Mouse (Mus musculus): ENCODE data around the gene Zscan18. TPM values are rescaled to one million over a fixed set of nuclear protein-coding genes. Genes with fewer than 3 reads are reported as not detected.

Gene Zscan18
- polyA plus RNA-seq (2014; fragmentation: Nextera tagmentation; extraction: Ambion mirVana), result 11.7 and 12.8 TPM in 2 replicates

DNA sequence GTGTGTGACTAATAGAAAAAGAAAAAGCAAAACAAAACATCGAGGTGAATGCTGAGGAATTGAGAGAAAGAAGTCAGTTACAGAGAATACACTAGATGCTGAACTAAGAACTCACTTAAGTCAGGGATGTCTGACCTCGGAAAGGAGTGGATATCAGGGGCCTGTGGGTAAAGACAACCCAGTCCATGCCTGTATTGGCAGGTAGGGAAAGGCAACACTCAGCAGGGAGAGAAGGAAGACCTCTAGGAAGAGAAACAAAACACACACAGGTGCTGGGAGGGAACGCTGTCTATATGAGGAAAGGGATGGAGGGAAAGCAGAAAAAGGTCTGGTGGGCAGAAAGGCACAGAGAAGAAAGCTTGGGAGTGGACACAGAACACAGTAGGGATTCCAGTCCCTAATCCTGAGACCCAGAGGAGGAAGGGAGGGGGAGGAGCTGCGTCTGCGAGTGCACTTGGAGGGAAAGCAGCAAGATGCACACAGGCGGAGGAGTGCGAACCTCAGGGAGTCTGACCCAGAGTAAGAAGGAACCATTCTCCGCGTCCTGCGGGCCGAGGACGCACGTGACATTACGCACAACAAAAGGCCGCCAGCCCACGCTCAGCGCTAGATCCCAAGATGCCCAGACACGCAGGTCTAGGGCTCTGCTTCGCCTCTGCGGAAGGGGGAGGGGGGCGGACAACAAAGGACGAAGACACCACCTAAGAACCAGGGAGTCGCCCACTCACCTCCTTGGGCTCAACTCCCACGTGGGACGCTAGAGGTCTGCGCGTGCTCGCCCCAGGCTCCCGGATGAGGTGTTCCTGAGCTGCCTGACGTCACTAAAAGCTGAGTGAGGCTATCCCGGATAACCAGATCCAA lies at the start of gene Zscan18:
Zscan18 (minus strand) TSS at position 770 of the 861 bp plus-strand sequence.
- Histone ChIP-seq H3K9me3 (ENCODE audit: control insufficient read depth, low read length) (no peaks in the 10 kb centered on the region; the same call in 1 of the 2 replicates), H3K36me3 (ENCODE audit: control insufficient read depth, insufficient read depth, low read length) (peaks cover 5% of the 10 kb centered on the region), H3K9ac (ENCODE audit: low read length) (peak within 1 kb of the TSS; percentile 83), H3K4me1 (ENCODE audit: control insufficient read depth, insufficient read depth, low read length) (peaks cover 5% of the 10 kb centered on the region; the same call in 1 of the 2 replicates), H3K4me3 (ENCODE audit: low read depth, low read length) (peak within 1 kb of the TSS; percentile 46), H3K4me2 (peak within 1 kb of the TSS; percentile 62), H3K27me3 (ENCODE audit: control insufficient read depth, insufficient read depth, low read length) (no peaks in the 10 kb centered on the region), H3K27ac (ENCODE audit: low read depth, low read length) (peak within 1 kb of the TSS; percentile 50; the same call in 1 of the 2 replicates)
- ATAC-seq (ENCODE audit: low FRiP score) (peak; percentile 97), DNase-seq (ENCODE audit: low spot score, missing footprints) (peak; percentile 98)
- WGBS, result 5% methylated on average over 31 of the region's 31 CpGs

DNA sequence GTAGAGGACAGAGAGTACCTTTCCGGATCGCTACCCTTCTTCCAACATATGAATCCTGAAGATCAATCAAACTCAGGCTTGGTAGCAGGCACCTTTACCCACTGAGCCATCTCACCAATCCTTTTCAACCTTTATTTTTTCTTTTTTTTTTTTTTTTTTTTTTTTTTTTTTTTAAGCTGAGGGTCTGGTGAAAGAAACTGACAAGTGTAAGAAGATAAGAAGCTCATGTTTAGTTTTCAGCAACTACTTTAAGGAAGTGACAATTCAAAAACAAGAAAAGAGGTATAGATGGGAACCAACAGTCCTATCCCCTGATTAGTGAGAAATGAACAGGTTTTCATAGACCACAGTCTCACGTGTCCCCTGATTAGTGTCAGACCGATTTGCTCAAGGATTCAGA lies 32.3 kb upstream of the Zscan18 start:
- H3K4me3 ChIP-seq (ENCODE audit: low read depth, low read length), result no peak overlapping the region
- 99% methylated on average over 4 of the region's 4 CpGs for WGBS
- no peak overlapping the region for H3K27ac ChIP-seq (ENCODE audit: low read depth, low read length)
- H3K9me3 ChIP-seq (ENCODE audit: control insufficient read depth, low read length), result peaks cover 20% of the 10 kb centered on the region
- no peaks in the 10 kb centered on the region for H3K27me3 ChIP-seq (ENCODE audit: control insufficient read depth, insufficient read depth, low read length)
- H3K4me2 ChIP-seq, result peak overlapping the region; percentile 37; the same call in 1 of the 2 replicates
- no peak for DNase-seq (ENCODE audit: low spot score, missing footprints)
- H3K9ac ChIP-seq (ENCODE audit: low read length), result no peak overlapping the region
- no peaks in the 10 kb centered on the region for H3K4me1 ChIP-seq (ENCODE audit: control insufficient read depth, insufficient read depth, low read length)
- no peak for ATAC-seq (ENCODE audit: low FRiP score)
- H3K36me3 ChIP-seq (ENCODE audit: control insufficient read depth, insufficient read depth, low read length), result peaks cover 34% of the 10 kb centered on the region

DNA sequence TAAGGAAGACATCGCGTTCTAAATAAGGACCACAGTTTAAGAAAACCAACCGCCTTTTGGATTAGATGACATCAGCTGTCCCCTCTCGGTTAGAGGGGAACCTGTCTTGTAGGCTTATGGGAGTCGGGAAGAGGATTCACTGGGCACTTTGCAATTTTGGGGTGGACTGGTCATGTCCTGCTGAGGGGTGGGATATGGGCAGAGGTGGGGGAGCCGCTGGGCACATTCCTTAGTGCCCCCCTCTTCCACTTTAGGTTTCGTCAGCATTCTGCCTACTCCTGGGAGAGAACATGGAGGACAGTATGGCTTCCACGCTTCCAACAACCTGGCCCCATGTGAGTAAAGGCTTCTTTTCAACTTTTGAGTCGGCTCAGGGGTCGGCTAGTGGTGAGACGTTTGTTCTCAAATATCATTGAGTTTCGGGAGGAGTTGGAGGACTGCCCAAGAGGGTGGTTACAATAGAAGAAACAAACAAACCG lies 31.8 kb upstream of the Zscan18 start:
- Histone ChIP-seq H3K9me3 (ENCODE audit: control insufficient read depth, low read length) (peaks cover 16% of the 10 kb centered on the region), H3K4me3 (ENCODE audit: low read depth, low read length) (peak overlapping the region; percentile 47), H3K27ac (ENCODE audit: low read depth, low read length) (no peak overlapping the region), H3K4me1 (ENCODE audit: control insufficient read depth, insufficient read depth, low read length) (no peaks in the 10 kb centered on the region), H3K9ac (ENCODE audit: low read length) (peak overlapping the region; percentile 64), H3K36me3 (ENCODE audit: control insufficient read depth, insufficient read depth, low read length) (peaks cover 31% of the 10 kb centered on the region), H3K4me2 (peak overlapping the region; percentile 37), H3K27me3 (ENCODE audit: control insufficient read depth, insufficient read depth, low read length) (no peaks in the 10 kb centered on the region)
- ATAC-seq (ENCODE audit: low FRiP score) (peak; percentile 62), DNase-seq (ENCODE audit: low spot score, missing footprints) (no peak)
- WGBS, result 49% methylated on average over 13 of the region's 13 CpGs

DNA sequence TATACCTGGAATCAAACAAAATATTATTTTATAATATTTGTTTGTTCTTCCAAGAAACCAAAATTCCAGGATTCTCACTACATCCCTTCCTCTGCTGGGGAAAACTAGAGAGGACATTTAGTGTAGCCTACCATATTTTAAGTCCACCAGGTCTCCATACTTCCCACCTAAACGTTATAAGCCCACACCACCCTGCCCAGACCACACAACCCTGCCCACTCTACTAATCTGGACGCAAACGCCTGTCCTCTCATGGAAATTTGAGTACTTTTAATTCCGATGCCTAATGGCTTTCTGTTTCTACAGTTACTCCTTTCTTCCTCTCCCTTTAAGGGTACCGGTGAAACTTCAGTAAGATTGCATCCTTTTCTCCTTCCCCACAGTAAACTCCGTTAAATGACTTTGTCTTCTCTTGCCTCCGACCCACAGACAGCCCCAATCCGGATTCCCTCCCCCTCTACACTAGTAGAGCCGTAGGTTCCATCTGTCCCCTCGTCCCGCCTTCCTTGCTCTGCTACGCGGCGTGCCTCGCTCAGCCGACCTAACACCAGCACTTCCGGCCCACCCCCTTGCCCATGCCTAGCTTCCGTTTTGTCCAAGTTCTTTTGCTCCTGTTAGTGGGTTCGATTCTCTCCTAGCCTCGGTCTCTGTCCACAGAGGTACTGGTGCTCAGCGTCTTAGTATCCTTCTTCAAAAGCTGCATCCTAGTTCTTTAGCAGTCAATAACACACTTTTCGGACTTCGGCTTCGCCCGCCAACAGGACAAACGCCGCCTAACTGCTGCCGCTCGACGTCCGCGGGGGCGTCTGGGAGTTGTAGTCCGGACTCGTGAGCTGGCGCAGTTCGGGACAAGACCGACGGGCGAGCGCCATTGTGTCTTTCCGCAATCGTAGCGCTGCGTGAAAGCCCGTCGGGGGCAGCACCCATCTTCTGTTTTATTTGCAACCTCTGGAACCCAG lies 31.0 kb upstream of the Zscan18 start, which contains the start of gene Zfp110:
Zfp110 (plus strand) TSS at position 600 of the 959 bp plus-strand sequence.
- peak within 1 kb of the TSS; percentile 64 for H3K9ac ChIP-seq (ENCODE audit: low read length)
- H3K27me3 ChIP-seq (ENCODE audit: control insufficient read depth, insufficient read depth, low read length), result no peaks in the 10 kb centered on the region
- peaks cover 12% of the 10 kb centered on the region for H3K9me3 ChIP-seq (ENCODE audit: control insufficient read depth, low read length)
- DNase-seq (ENCODE audit: low spot score, missing footprints), result peak; percentile 98
- no peaks in the 10 kb centered on the region for H3K4me1 ChIP-seq (ENCODE audit: control insufficient read depth, insufficient read depth, low read length)
- peak within 1 kb of the TSS; percentile 37 for H3K4me2 ChIP-seq
- no peak within 1 kb of the TSS for H3K27ac ChIP-seq (ENCODE audit: low read depth, low read length)
- 4% methylated on average over 47 of the region's 47 CpGs for WGBS
- peak within 1 kb of the TSS; percentile 47 for H3K4me3 ChIP-seq (ENCODE audit: low read depth, low read length)
- peak; percentile 97 for ATAC-seq (ENCODE audit: low FRiP score)
- H3K36me3 ChIP-seq (ENCODE audit: control insufficient read depth, insufficient read depth, low read length), result peaks cover 27% of the 10 kb centered on the region

DNA sequence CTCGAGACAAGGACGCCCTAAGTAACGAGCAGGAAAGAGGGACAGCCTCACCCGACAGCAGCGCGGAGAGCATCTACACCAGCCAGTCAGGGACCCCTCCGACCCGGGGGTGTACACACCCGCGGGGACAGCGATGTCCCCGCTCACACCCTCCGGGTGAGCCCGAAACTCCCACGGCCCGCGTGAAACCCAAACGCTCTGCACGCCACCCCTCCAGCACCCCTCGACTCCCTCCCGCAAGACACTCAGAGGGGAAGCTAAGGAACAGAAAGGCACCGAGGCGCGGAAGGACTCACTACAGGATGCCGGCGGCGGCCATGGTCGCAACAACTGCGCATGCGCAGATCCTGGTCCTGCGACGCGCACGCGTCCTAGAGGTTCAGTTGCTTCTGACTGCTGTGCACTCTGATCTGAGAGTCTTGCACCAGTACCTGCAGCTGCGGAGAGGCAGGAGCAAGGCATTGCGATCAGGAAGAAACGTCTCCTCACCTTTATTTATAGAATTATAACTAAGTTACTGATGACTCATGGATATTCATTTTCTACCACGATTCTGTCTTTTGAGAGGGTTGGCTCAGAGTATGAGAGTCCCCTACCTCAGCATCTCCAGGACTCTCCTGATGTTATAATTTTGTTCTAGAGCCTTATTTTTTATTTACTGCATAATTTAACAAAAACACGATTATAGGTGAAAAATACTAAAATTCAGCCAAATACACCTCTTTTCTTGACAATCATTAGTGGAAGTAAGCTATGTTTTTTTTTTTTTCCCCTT lies 15.3 kb upstream of the Zscan18 start, which contains the start of gene Zfp329:
Zfp329 (minus strand) TSS at position 338 of the 775 bp plus-strand sequence.
- peak; percentile 97 for ATAC-seq (ENCODE audit: low FRiP score)
- Histone ChIP-seq H3K36me3 (ENCODE audit: control insufficient read depth, insufficient read depth, low read length) (peaks cover 14% of the 10 kb centered on the region), H3K4me1 (ENCODE audit: control insufficient read depth, insufficient read depth, low read length) (peaks cover 5% of the 10 kb centered on the region; the same call in 1 of the 2 replicates), H3K9ac (ENCODE audit: low read length) (peak within 1 kb of the TSS; percentile 95), H3K27me3 (ENCODE audit: control insufficient read depth, insufficient read depth, low read length) (no peaks in the 10 kb centered on the region), H3K4me3 (ENCODE audit: low read depth, low read length) (peak within 1 kb of the TSS; percentile 84), H3K27ac (ENCODE audit: low read depth, low read length) (peak within 1 kb of the TSS; percentile 38; the same call in 1 of the 2 replicates), H3K9me3 (ENCODE audit: control insufficient read depth, low read length) (peaks cover 20% of the 10 kb centered on the region), H3K4me2 (peak within 1 kb of the TSS; percentile 68)
- DNase-seq (ENCODE audit: low spot score, missing footprints), result peak; percentile 99
- under 1% methylated on average over 40 of the region's 40 CpGs for WGBS

DNA sequence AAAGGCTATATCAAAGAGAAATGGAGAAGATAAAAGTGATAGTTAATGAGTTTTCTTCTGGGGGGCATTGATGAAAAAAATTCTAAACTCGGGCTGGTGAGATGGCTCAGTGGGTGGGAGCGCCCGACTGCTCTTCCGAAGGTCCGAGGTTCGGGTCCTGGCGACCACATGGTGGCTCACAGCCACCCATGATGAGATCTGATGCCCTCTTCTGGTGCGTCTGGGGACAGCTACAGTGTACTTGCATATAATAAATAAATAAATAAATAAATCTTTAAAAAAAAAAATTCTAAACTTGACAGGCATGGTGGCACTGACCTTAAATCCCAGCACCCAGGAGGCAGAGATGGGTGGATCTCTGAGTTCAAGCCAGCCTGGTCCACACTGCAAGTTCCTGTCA lies 12.1 kb upstream of the Zscan18 start:
- Histone ChIP-seq H3K36me3 (ENCODE audit: control insufficient read depth, insufficient read depth, low read length) (peaks cover 33% of the 10 kb centered on the region), H3K9me3 (ENCODE audit: control insufficient read depth, low read length) (peaks cover 24% of the 10 kb centered on the region), H3K9ac (ENCODE audit: low read length) (no peak overlapping the region), H3K4me2 (no peak overlapping the region), H3K27me3 (ENCODE audit: control insufficient read depth, insufficient read depth, low read length) (no peaks in the 10 kb centered on the region), H3K4me3 (ENCODE audit: low read depth, low read length) (no peak overlapping the region), H3K4me1 (ENCODE audit: control insufficient read depth, insufficient read depth, low read length) (peaks cover 5% of the 10 kb centered on the region; the same call in 1 of the 2 replicates), H3K27ac (ENCODE audit: low read depth, low read length) (no peak overlapping the region)
- DNase-seq (ENCODE audit: low spot score, missing footprints) (no peak), ATAC-seq (ENCODE audit: low FRiP score) (no peak)
- 96% methylated on average over 8 of the region's 8 CpGs for WGBS

DNA sequence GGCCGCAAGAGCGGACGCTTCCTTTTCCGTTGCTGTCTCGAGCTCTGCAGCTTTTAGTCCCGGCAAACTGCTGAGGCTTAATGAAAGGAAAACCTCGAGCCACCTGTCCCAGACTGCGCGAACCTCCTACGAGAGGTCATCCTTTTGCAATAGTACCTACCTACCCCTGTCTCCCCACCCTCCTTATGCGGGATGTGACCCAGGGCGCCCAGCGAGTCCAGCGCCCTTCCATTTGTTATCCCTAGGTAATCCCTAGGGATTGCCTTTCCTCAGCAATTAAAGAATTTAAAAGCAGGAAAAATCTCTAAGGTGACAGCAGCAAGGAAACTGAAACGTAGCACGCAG lies 264 bp upstream of the Zscan18 start:
- no peak for DNase-seq (ENCODE audit: low spot score, missing footprints)
- H3K4me1 ChIP-seq (ENCODE audit: control insufficient read depth, insufficient read depth, low read length), result peaks cover 5% of the 10 kb centered on the region; the same call in 1 of the 2 replicates
- H3K4me3 ChIP-seq (ENCODE audit: low read depth, low read length), result peak overlapping the region; percentile 46
- 2% methylated on average over 16 of the region's 16 CpGs for WGBS
- peak overlapping the region; percentile 62 for H3K4me2 ChIP-seq
- H3K9me3 ChIP-seq (ENCODE audit: control insufficient read depth, low read length), result no peaks in the 10 kb centered on the region; the same call in 1 of the 2 replicates
- H3K27me3 ChIP-seq (ENCODE audit: control insufficient read depth, insufficient read depth, low read length), result no peaks in the 10 kb centered on the region
- H3K27ac ChIP-seq (ENCODE audit: low read depth, low read length), result 0 out of 2 replicates have a peak overlapping the region, but pooled peaks have one; percentile 50
- peaks cover 10% of the 10 kb centered on the region for H3K36me3 ChIP-seq (ENCODE audit: control insufficient read depth, insufficient read depth, low read length)
- peak overlapping the region; percentile 83 for H3K9ac ChIP-seq (ENCODE audit: low read length)
- peak; percentile 83; the same call in 1 of the 2 replicates for ATAC-seq (ENCODE audit: low FRiP score)

DNA sequence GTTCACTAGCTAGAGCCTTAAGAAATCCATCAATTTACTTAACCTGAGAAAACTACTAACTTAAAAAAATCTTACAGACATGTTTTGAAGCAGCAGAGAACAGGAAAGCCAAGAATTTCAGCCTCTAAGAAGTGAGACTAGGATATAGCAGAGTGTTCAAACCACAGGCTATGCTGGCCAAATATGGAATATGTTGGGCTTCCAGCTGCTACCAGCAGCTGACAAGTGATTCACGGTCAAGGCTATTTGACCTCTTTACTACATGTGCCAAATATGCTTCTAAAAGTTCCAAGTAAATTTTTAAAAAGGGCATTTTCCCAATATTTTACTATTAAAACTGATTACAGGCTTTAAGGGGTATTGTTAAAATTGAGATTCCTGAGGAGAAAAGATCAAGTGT lies 3.9 kb downstream of the Zscan18 start:
- Histone ChIP-seq H3K27me3 (ENCODE audit: control insufficient read depth, insufficient read depth, low read length) (no peaks in the 10 kb centered on the region), H3K9me3 (ENCODE audit: control insufficient read depth, low read length) (peaks cover 11% of the 10 kb centered on the region; the same call in 1 of the 2 replicates), H3K4me3 (ENCODE audit: low read depth, low read length) (no peak overlapping the region), H3K4me2 (no peak overlapping the region), H3K27ac (ENCODE audit: low read depth, low read length) (no peak overlapping the region), H3K36me3 (ENCODE audit: control insufficient read depth, insufficient read depth, low read length) (no peaks in the 10 kb centered on the region), H3K4me1 (ENCODE audit: control insufficient read depth, insufficient read depth, low read length) (peaks cover 5% of the 10 kb centered on the region; the same call in 1 of the 2 replicates), H3K9ac (ENCODE audit: low read length) (no peak overlapping the region)
- no peak for ATAC-seq (ENCODE audit: low FRiP score)
- WGBS, result 82% methylated on average over 1 of the region's 1 CpGs
- no peak for DNase-seq (ENCODE audit: low spot score, missing footprints)

All from midbrain, embryonic 11.5 days (tissue).